Mouse (Mus musculus) MEL (cell line): Measurements from ENCODE around the gene Rbms2. TPM values are rescaled to one million over a fixed set of nuclear protein-coding genes. Genes with fewer than 3 reads are reported as not detected.

Experiments
- DNase-seq: peaks from one replicate; pipeline ENCODE4 v3.0.0; 2011; ENCODE audit warnings: low read depth, low spot score
- H3K27ac ChIP-seq: 2 replicates; pipeline ENCODE4 v1.5.1; 2012; ENCODE audit warnings: low read depth, mild to moderate bottlenecking, control low read depth, low read length, moderate library complexity; ENCODE audit not compliant: control insufficient read depth
- H3K27me3 ChIP-seq, 2 experiments: fragments of 150-350 bp in 1 of 2; sonication (generic) in 1 of 2; 2 replicates each; pipeline ENCODE4 v1.6.1; 2012; ENCODE audit warnings: low read length in 2 of 2, mild to moderate bottlenecking in 2 of 2, improper control_type of control experiment in 1 of 2, moderate library complexity in 1 of 2; ENCODE audit not compliant: insufficient read depth in 2 of 2, control insufficient read depth in 1 of 2
- H3K36me3 ChIP-seq, 2 experiments: 2 replicates each; pipeline ENCODE4 v1.6.1; 2012 to 2014; ENCODE audit warnings: low read length in 2 of 2, improper control_type of control experiment in 1 of 2, inconsistent platforms in 1 of 2, mild to moderate bottlenecking in 1 of 2; ENCODE audit not compliant: insufficient read depth in 2 of 2, control insufficient read depth in 1 of 2
- H3K4me1 ChIP-seq, 2 experiments: fragments of 150-350 bp in 1 of 2; sonication (generic) in 1 of 2; 2 replicates each; pipeline ENCODE4 v1.6.1; 2012; ENCODE audit warnings: low read length in 2 of 2, improper control_type of control experiment in 1 of 2, mild to moderate bottlenecking in 1 of 2; ENCODE audit not compliant: insufficient read depth in 2 of 2, control insufficient read depth in 1 of 2
- H3K4me3 ChIP-seq, 2 experiments: fragments of 150-350 bp in 1 of 2; sonication (generic) in 1 of 2; 2 replicates each; pipeline ENCODE4 v1.5.1; 2012; ENCODE audit warnings: low read depth in 2 of 2, low read length in 2 of 2, mild to moderate bottlenecking in 2 of 2, moderate library complexity in 2 of 2, control low read depth in 1 of 2, improper control_type of control experiment in 1 of 2; ENCODE audit not compliant: control insufficient read depth in 1 of 2, insufficient read depth in 1 of 2
- H3K79me2 ChIP-seq: 2 replicates; pipeline ENCODE4 v1.6.1; 2012; ENCODE audit warnings: mild to moderate bottlenecking, low read length, moderate library complexity; ENCODE audit not compliant: control insufficient read depth, poor library complexity, insufficient read depth
- H3K9ac ChIP-seq: 2 replicates; pipeline ENCODE4 v1.6.1; 2012; ENCODE audit warnings: low read depth, mild to moderate bottlenecking, control low read depth, low read length, moderate library complexity; ENCODE audit not compliant: control insufficient read depth, poor library complexity, severe bottlenecking
- H3K9me3 ChIP-seq: fragments of 150-350 bp; sonication (generic); replicated peaks from 2 replicates; pipeline ENCODE4 v1.6.1; 2012; ENCODE audit warnings: mild to moderate bottlenecking, low read length, improper control_type of control experiment, moderate library complexity; ENCODE audit not compliant: insufficient read depth
- CHD1 ChIP-seq: IDR thresholded peaks from 2 replicates; pipeline ENCODE4 v1.6.1; 2012; ENCODE audit warnings: low read depth, mild to moderate bottlenecking, inconsistent platforms, low read length, improper control_type of control experiment
- CHD2 ChIP-seq: IDR thresholded peaks from 2 replicates; pipeline ENCODE4 v1.6.1; 2011; ENCODE audit warnings: low read length, improper control_type of control experiment
- CTCF ChIP-seq, 3 experiments: IDR thresholded peaks in 2 of 3; conservative IDR thresholded peaks in 1 of 3; 2 replicates each; pipeline ENCODE4 v1.5.1; 2011 to 2012; ENCODE audit warnings: low read length in 3 of 3, low read depth in 2 of 3, mild to moderate bottlenecking in 2 of 3, improper control_type of control experiment in 1 of 3, inconsistent platforms in 1 of 3, mixed read lengths in 1 of 3, moderate library complexity in 1 of 3; ENCODE audit not compliant: control insufficient read depth in 1 of 3, insufficient read depth in 1 of 3, poor library complexity in 1 of 3, severe bottlenecking in 1 of 3
- ELF1 ChIP-seq: IDR thresholded peaks from 2 replicates; pipeline ENCODE4 v1.6.1; 2014; ENCODE audit warnings: low read depth, mild to moderate bottlenecking, inconsistent platforms, low read length, improper control_type of control experiment, moderate library complexity
- EP300 ChIP-seq, 2 experiments: IDR thresholded peaks; 2 replicates each; pipeline ENCODE4 v1.6.1; 2011; ENCODE audit warnings: improper control_type of control experiment in 2 of 2, low read length in 2 of 2, low read depth in 1 of 2, mild to moderate bottlenecking in 1 of 2
- HCFC1 ChIP-seq: IDR thresholded peaks from 2 replicates; pipeline ENCODE4 v1.6.1; 2012; ENCODE audit warnings: low read depth, mild to moderate bottlenecking, inconsistent platforms, low read length, improper control_type of control experiment, moderate library complexity
- JUND ChIP-seq: IDR thresholded peaks from 2 replicates; pipeline ENCODE4 v1.6.1; 2011; ENCODE audit warnings: low read depth, mild to moderate bottlenecking, improper control_type of control experiment, low read length
- MXI1 ChIP-seq: IDR thresholded peaks from 2 replicates; pipeline ENCODE4 v1.6.1; 2011; ENCODE audit warnings: mild to moderate bottlenecking, low read depth, low read length, improper control_type of control experiment
- MYC ChIP-seq: IDR thresholded peaks from 2 replicates; pipeline ENCODE4 v1.6.1; 2011; ENCODE audit warnings: low read depth, mild to moderate bottlenecking, low read length, improper control_type of control experiment, moderate library complexity
- NRF1 ChIP-seq: IDR thresholded peaks from 2 replicates; pipeline ENCODE4 v1.6.1; 2014; ENCODE audit warnings: low read depth, mild to moderate bottlenecking, inconsistent platforms, low read length, improper control_type of control experiment, moderate library complexity; ENCODE audit not compliant: poor library complexity, insufficient read depth, severe bottlenecking
- POLR2AphosphoS2 ChIP-seq: IDR thresholded peaks from 2 replicates; pipeline ENCODE4 v1.6.1; 2011; ENCODE audit warnings: low read length, improper control_type of control experiment
- POLR2AphosphoS5 ChIP-seq: IDR thresholded peaks from 2 replicates; pipeline ENCODE4 v1.6.1; 2012; ENCODE audit warnings: low read depth, borderline replicate concordance, mild to moderate bottlenecking, inconsistent platforms, low read length, moderate library complexity, mixed read lengths
- RCOR1 ChIP-seq: IDR thresholded peaks from 2 replicates; pipeline ENCODE4 v1.6.1; 2012; ENCODE audit warnings: low read depth, mild to moderate bottlenecking, inconsistent platforms, low read length, improper control_type of control experiment
- SMC3 ChIP-seq: IDR thresholded peaks from 2 replicates; pipeline ENCODE4 v1.6.1; 2011; ENCODE audit warnings: low read depth, low read length, improper control_type of control experiment
- TAL1 ChIP-seq: IDR thresholded peaks from 2 replicates; pipeline ENCODE4 v1.6.1; 2012; ENCODE audit warnings: mild to moderate bottlenecking, inconsistent platforms, low read length, moderate library complexity, mixed read lengths
- TBP ChIP-seq: IDR thresholded peaks from 2 replicates; pipeline ENCODE4 v1.8.0; 2011; ENCODE audit warnings: low read depth, low read length, improper control_type of control experiment
- UBTF ChIP-seq: IDR thresholded peaks from 2 replicates; pipeline ENCODE4 v1.6.1; 2012; ENCODE audit warnings: low read depth, mild to moderate bottlenecking, inconsistent platforms, low read length, improper control_type of control experiment, moderate library complexity, borderline replicate concordance; ENCODE audit not compliant: insufficient read depth
- USF1 ChIP-seq: IDR thresholded peaks from 2 replicates; pipeline ENCODE4 v1.6.1; 2014; ENCODE audit warnings: low read depth, mild to moderate bottlenecking, inconsistent platforms, low read length, improper control_type of control experiment, moderate library complexity
- ZC3H11A ChIP-seq: IDR thresholded peaks from 2 replicates; pipeline ENCODE4 v1.6.1; 2012; ENCODE audit warnings: low read depth, mild to moderate bottlenecking, inconsistent platforms, low read length, improper control_type of control experiment
- ZKSCAN1 ChIP-seq: IDR thresholded peaks from 2 replicates; pipeline ENCODE4 v1.6.1; 2012; ENCODE audit warnings: low read depth, mild to moderate bottlenecking, inconsistent platforms, low read length, improper control_type of control experiment, moderate library complexity
- ZMIZ1 ChIP-seq: IDR thresholded peaks from 2 replicates; pipeline ENCODE4 v1.6.1; 2012; ENCODE audit warnings: low read depth, mild to moderate bottlenecking, inconsistent platforms, low read length, improper control_type of control experiment, moderate library complexity
- ZNF384 ChIP-seq: IDR thresholded peaks from 2 replicates; pipeline ENCODE4 v1.6.1; 2012; ENCODE audit warnings: low read depth, mild to moderate bottlenecking, inconsistent platforms, low read length, improper control_type of control experiment
- polyA plus RNA-seq, 2 experiments: library from polyadenylated mRNA; stranded (reverse) in 1 of 2; unstranded in 1 of 2; fragments of >175 nt in 1 of 2; fragments of >200 nt in 1 of 2; gene quantifications; 2 replicates each; pipeline versions ENCODE4 v1.2.1 to v1.2.4; 2012; ENCODE audit warnings: low replicate concordance in 2 of 2, low read depth in 1 of 2; ENCODE audit not compliant: insufficient read length in 2 of 2, insufficient read depth in 1 of 2, missing spikeins in 1 of 2
- total RNA-seq: library from RNA; depleted of rRNA; stranded (reverse); fragments of 300-350 nt; gene quantifications from 2 replicates; pipeline ENCODE4 v1.2.3, GENCODE M21; 2012

The Rbms2 gene
- total and polyA plus RNA-seq, 3 experiments, result 5.1 to 23.5 TPM; not detected in 1

DNA sequence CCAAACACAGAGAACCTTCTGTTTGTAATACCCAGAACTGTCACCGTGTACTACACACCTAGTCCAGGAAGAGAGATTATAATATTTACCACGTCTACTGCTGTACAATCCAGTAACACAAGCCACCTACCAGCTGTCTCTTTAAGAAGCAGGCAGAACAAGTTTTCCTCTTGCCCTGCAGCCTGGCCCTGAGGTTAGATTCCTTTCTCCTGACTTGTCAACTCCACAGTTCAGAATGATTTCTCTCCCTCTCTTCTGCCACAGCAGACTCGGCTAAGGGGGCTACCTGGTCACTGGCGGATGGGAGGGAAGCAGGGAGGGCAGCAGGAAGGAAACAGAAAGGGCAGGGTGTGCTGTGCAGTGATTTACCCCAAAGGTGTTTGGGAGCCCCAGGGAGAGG is 36.4 kb downstream of the Rbms2 start:
- DNase-seq, result no peak
- no peak for TF ChIP-seq ZNF384
- TF ChIP-seq HCFC1, result no peak
- no peak for TF ChIP-seq SMC3
- no peak for TF ChIP-seq CHD1
- no peak for TF ChIP-seq MYC
- no peak for TF ChIP-seq ZKSCAN1
- TF ChIP-seq USF1, result no peak
- TF ChIP-seq POLR2AphosphoS2, result no peak
- no peak for TF ChIP-seq RCOR1
- no peak for TF ChIP-seq ZC3H11A
- no peak for TF ChIP-seq MXI1
- no peak for TF ChIP-seq TAL1
- TF ChIP-seq ELF1, result no peak
- no peak for TF ChIP-seq UBTF
- no peak for TF ChIP-seq TBP
- TF ChIP-seq CHD2, result no peak
- TF ChIP-seq ZMIZ1, result no peak
- no peak for TF ChIP-seq NRF1
- Histone ChIP-seq H3K79me2 (no peaks in the 10 kb centered on the region), H3K4me3 (no peak overlapping the region), H3K36me3 (no peaks in the 10 kb centered on the region), H3K9ac (no peak overlapping the region), H3K27ac (no peak overlapping the region), H3K4me1 (0 out of 4 replicates have a peak, but pooled peaks cover 0 to under 1% of the 10 kb centered on the region in 2 experiments), H3K9me3 (no peaks in the 10 kb centered on the region), H3K27me3 (no peaks in the 10 kb centered on the region)

DNA sequence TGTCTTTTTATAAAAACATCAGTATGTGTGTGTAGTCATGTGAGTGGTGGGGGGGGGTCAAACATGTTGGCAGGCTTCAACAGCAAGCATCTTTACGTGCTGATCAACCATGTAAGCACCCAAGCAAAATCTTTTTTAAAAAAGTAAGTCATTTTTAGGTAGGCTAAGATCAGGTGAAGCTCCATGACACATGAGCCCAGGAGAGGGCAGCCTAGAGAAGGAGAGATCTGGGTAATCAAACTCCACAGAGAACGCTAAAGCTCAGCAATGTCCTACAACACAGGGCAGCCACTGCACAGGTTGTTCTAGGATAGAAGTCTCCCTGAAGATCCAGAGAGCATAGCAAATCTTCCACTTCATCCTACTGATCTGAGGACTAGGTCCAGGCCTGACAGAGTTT is 37.9 kb downstream of the Rbms2 start:
- Histone ChIP-seq H3K4me1 (no peaks in the 10 kb centered on the region), H3K27ac (no peak overlapping the region), H3K9ac (no peak overlapping the region), H3K36me3 (no peaks in the 10 kb centered on the region), H3K79me2 (no peaks in the 10 kb centered on the region), H3K4me3 (no peak overlapping the region), H3K9me3 (no peaks in the 10 kb centered on the region), H3K27me3 (no peaks in the 10 kb centered on the region)
- peak; percentile 41 for TF ChIP-seq SMC3
- TF ChIP-seq POLR2AphosphoS5, result no peak
- TF ChIP-seq EP300 (IDR thresholded peaks at IDR 0.05; ENCODE audit: low read depth in 1 of 2, low read length in 2 of 2), result no peak
- peak in 1 of 3 experiments; percentile 26; a peak in 1 of 6 replicates for TF ChIP-seq CTCF (IDR thresholded peaks at IDR 0.05 in 2 of 3, conservative IDR thresholded peaks at IDR 0.05 in 1 of 3; ENCODE audit: control insufficient read depth in 1 of 3, insufficient read depth in 1 of 3, low read depth in 2 of 3, low read length in 3 of 3, poor library complexity in 1 of 3, severe bottlenecking in 1 of 3)
- TF ChIP-seq NRF1, result no peak
- no peak for TF ChIP-seq JUND
- TF ChIP-seq HCFC1, result no peak
- no peak for DNase-seq
